Mouse (Mus musculus): ENCODE measurements around the gene Gm7137.

DNA sequence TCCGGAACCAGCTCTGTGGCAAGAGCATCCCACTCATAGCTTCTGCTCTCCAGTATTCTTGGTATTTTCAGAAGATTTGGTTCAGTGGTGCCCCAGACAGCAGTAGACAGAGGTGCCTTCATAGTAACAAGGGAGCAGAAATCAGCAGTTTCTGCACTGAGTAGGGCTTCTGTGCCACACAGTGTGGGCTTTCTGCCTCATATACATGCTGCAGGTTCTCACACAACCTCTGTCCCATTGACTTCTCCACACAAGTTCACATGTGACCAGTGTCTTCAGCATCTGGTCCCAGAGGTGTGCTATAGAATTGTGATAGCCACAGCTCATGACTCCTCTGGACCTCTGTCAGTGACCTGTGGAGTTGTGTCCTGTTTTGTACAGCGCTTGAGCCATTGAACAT is 621 bp upstream of the Gm7137 start:
- TF ChIP-seq FLI1 (IDR thresholded peaks at IDR 0.05; ENCODE audit: low read length) (no peak), GATA1 (IDR thresholded peaks at IDR 0.05; ENCODE audit: borderline replicate concordance, low read length) (no peak)
